Mouse (Mus musculus) ES-E14 (cell line): ENCODE measurements around the gene Arhgap24. TPM values are rescaled to one million over a fixed set of nuclear protein-coding genes. Genes with fewer than 3 reads are reported as not detected.
A peak's percentile ranks its signal among the peaks of the same experiment; 100 is the strongest.

Experiments
- DNase-seq: peaks from one replicate; pipeline ENCODE4 v3.0.0-alpha.2; 2013; ENCODE audit warnings: low read depth, low spot score
- H3K27ac ChIP-seq: 2 replicates; pipeline ENCODE4 v1.5.1; 2012; ENCODE audit warnings: low read depth, mild to moderate bottlenecking, low read length, moderate library complexity, mixed read lengths; ENCODE audit not compliant: poor library complexity, insufficient read depth, severe bottlenecking
- H3K36me3 ChIP-seq: 2 replicates; pipeline ENCODE4 v1.6.1; 2012; ENCODE audit warnings: mild to moderate bottlenecking, low read length, moderate library complexity, mixed read lengths; ENCODE audit not compliant: control insufficient read depth, poor library complexity, insufficient read depth, severe bottlenecking
- H3K4me1 ChIP-seq, 2 experiments: fragments of 150-350 bp in 1 of 2; sonication (generic) in 1 of 2; 2 replicates each; pipeline ENCODE4 v1.6.1; 2012; ENCODE audit warnings: low read length in 2 of 2, mild to moderate bottlenecking in 1 of 2, mixed read lengths in 1 of 2; ENCODE audit not compliant: control insufficient read depth in 2 of 2, insufficient read depth in 2 of 2, poor library complexity in 1 of 2
- H3K4me3 ChIP-seq, 2 experiments: fragments of 150-350 bp in 1 of 2; sonication (generic) in 1 of 2; 2 replicates each; pipeline ENCODE4 v1.5.1; 2012; ENCODE audit warnings: low read length in 2 of 2, low read depth in 1 of 2, mild to moderate bottlenecking in 1 of 2, mixed read lengths in 1 of 2; ENCODE audit not compliant: insufficient read depth in 1 of 2, poor library complexity in 1 of 2, severe bottlenecking in 1 of 2
- H3K9ac ChIP-seq: 2 replicates; pipeline ENCODE4 v1.6.1; 2012; ENCODE audit warnings: low read depth, mild to moderate bottlenecking, low read length, mixed read lengths; ENCODE audit not compliant: poor library complexity, insufficient read depth, severe bottlenecking
- H3K9me3 ChIP-seq: fragments of 150-350 bp; sonication (generic); 2 replicates; pipeline ENCODE4 v1.6.1; 2012; ENCODE audit warnings: low read depth, mild to moderate bottlenecking, low read length; ENCODE audit not compliant: control insufficient read depth, insufficient read depth
- CHD2 ChIP-seq: IDR thresholded peaks from 2 replicates; pipeline ENCODE4 v1.6.1; 2014; ENCODE audit warnings: mild to moderate bottlenecking, low read depth, low read length, inconsistent platforms
- HCFC1 ChIP-seq: IDR thresholded peaks from 2 replicates; pipeline ENCODE4 v1.6.1; 2012; ENCODE audit warnings: low read length, inconsistent platforms, borderline replicate concordance; ENCODE audit not compliant: insufficient read depth
- MAFK ChIP-seq: IDR thresholded peaks from 2 replicates; pipeline ENCODE4 v1.6.1; 2014; ENCODE audit warnings: mild to moderate bottlenecking, low read depth, low read length, inconsistent platforms; ENCODE audit not compliant: insufficient read depth
- ZC3H11A ChIP-seq: IDR thresholded peaks from 2 replicates; pipeline ENCODE4 v1.6.1; 2012; ENCODE audit warnings: low read depth, mild to moderate bottlenecking, inconsistent platforms, low read length, borderline replicate concordance
- ZNF384 ChIP-seq: IDR thresholded peaks from 2 replicates; pipeline ENCODE4 v1.6.1; 2012; ENCODE audit warnings: low read depth, low read length, inconsistent platforms
- in situ Hi-C, 2 experiments: fragments of 600-800 bp; cut with MboI; formaldehyde crosslinking; loops; one replicate each; pipeline ENCODE4 v1.15.1; 2025; ENCODE audit warnings: low sequenced_read_pairs in 2 of 2, inconsistent platforms in 1 of 2; ENCODE audit not compliant: unreplicated experiment in 2 of 2
- total RNA-seq: library from RNA; depleted of rRNA; stranded (reverse); fragments of 300-350 nt; gene quantifications from 2 replicates; pipeline ENCODE4 v1.2.3, GENCODE M21; 2012; rRNA removed

The Arhgap24 gene
- total RNA-seq = 0.63 and 0.89 TPM in 2 replicates

DNA sequence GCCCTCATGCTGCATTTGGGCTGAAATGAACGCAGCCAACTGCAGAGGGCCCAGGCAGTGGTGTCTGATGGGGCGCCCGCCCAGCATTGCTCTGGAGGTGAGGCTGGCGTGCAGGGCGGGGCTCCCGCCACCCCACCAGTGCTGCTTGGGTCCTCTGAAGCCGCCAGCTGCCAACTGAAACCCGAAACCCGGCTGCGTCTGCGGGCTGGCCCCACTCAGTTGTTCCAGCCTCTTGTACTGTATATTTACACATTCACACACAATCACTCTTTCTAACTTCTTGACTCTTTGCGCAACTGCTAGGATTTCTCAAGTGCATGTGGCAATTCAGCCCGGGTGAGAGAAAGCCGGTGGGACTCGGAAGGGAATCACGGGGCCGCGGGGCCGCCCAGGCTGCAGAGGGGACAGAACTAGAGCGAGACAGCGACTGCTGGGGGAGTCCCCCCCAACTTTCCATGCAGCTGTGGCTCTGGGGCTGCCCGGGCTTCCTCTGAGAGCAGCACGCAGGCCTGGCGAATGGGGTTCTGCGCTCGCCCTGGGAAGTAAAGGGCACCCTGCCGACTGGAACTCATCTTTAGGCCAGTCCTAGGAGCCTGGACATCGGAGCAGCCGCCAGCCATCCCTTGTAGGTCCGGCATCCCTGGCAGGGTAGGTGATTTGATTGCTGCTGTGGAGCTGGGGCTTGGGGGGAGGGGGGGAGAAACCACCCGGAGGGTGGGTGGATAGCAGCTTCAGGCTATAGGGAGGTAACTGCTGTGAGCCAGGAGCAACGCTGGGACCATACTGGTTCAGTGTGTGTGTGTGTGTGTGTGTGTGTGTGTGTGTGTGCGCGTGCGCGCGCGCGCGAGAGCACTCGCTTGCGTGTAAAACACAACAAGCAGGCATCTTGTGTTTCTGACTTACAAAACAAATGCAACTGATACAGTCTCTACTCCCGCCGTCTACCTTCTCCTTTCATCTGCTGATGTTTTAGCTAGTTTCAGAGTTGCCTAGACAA lies at the start of gene Arhgap24:
TSS of gene Arhgap24 (plus strand) at position 177 of the 997 bp plus-strand sequence.
- Histone ChIP-seq H3K36me3 (no peaks in the 10 kb centered on the region), H3K27ac (no peak within 1 kb of the TSS), H3K4me3 (peak within 1 kb of the TSS; percentile 56 to 62), H3K9me3 (no peaks in the 10 kb centered on the region), H3K4me1 (peaks cover 2 to 7% of the 10 kb centered on the region in 2 experiments; a peak in 2 of 4 replicates), H3K9ac (peak within 1 kb of the TSS; percentile 51)
- in situ Hi-C loops = no loop called here
- DNase-seq = peak; percentile 30
- TF ChIP-seq HCFC1 = no peak
- TF ChIP-seq MAFK = no peak
- TF ChIP-seq ZC3H11A = no peak
- no peak for TF ChIP-seq ZNF384
- TF ChIP-seq CHD2 = no peak

DNA sequence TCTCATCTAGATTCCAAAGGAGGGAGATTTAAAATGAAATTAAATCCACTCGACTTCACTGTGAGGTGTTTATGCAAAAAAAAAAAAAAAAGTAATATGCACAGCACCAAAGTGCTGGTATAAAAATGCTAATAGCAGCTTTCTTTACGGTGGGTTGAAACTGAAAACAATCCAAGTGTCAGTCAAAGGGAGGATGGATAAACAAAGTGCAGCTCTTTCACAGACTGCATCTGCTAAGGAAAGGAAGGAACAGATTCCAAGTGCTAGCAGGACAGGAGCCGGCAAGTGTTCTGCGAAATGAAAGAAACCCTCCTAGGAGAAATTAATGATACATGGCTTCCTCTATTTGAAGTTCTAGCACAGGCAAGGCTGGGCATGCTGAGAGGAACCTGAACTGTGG lies 47.0 kb upstream of the Arhgap24 start:
- Histone ChIP-seq H3K9me3 (no peaks in the 10 kb centered on the region), H3K4me3 (no peak overlapping the region), H3K27ac (no peak overlapping the region), H3K36me3 (no peaks in the 10 kb centered on the region), H3K9ac (no peak overlapping the region), H3K4me1 (no peaks in the 10 kb centered on the region)
- TF ChIP-seq MAFK = no peak
- no peak for TF ChIP-seq ZC3H11A
- no peak for TF ChIP-seq CHD2
- TF ChIP-seq ZNF384 = no peak
- TF ChIP-seq HCFC1 = no peak
- in situ Hi-C loops = no loop called here
- no peak for DNase-seq

DNA sequence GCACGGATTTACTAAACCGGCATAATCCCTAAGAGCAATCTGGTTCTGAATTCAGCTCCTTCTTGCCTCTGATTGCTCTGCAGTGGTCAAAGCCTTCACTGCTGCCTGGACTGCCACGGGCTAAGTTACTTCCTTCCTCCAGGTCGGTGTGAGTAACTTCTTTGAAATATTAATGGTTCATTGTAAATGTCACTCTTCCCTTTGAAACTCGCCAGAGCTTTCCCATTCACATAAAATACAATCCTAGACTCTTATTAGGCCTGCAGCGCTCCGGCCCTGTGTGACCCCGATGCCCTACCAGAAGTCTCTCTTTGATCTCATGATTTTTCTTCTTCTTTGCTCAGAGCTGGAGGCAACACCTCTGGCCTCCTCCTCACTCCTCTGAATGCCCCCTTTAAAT lies 44.6 kb upstream of the Arhgap24 start:
- Histone ChIP-seq H3K4me1 (no peaks in the 10 kb centered on the region), H3K36me3 (no peaks in the 10 kb centered on the region), H3K9ac (no peak overlapping the region), H3K4me3 (no peak overlapping the region), H3K9me3 (no peaks in the 10 kb centered on the region), H3K27ac (no peak overlapping the region)
- no peak for TF ChIP-seq ZC3H11A
- no peak for DNase-seq
- in situ Hi-C loops = no loop called here

DNA sequence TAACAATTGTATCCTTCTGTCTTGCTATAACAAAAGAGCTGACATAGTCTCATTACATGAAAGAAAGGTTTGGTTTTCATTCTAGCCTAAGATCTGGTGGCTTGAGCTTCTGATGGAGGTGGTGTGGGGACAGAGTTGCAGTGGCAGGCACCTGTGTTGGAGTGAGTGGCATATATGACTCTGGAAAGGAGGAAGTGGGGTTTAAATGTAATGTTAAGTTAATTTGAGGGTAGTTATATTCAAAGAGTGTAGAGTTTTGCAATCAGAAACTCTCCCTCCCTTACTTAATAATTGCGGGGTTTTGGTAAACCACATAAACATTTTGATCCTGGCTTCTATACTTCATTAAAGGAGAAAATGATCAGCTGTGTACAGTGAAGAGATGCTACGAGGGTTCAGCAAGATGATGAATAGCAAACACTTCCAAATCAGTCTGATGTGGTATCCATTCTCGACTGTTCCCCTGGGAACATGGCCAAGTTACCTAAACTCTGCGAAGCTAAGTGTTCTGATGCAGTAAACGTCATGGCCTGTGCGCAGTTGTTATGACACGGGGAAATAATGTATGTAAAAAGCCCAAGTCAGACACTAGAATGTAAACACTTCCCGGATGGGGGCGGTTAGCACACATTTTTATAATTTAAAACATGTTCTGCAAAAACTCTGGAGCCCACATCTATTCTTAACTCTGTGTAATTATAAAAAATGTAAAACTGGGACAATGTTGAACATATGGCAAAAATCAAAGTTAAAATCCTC lies 41.9 kb upstream of the Arhgap24 start:
- no peak overlapping the region for H3K27ac ChIP-seq
- no peak for TF ChIP-seq HCFC1
- no peak for TF ChIP-seq ZC3H11A
- no peak for TF ChIP-seq ZNF384
- TF ChIP-seq MAFK = no peak
- no peak for TF ChIP-seq CHD2
- no peaks in the 10 kb centered on the region for H3K36me3 ChIP-seq
- H3K9me3 ChIP-seq = no peaks in the 10 kb centered on the region
- H3K4me1 ChIP-seq = no peaks in the 10 kb centered on the region
- no peak for DNase-seq
- no peak overlapping the region for H3K9ac ChIP-seq
- in situ Hi-C loops = no loop called here
- H3K4me3 ChIP-seq = no peak overlapping the region
